Mouse (Mus musculus) small intestine, adult 2 months (tissue): ENCODE measurements around the gene Gm3149.
"Not testable (repeated sequence)": the region's sequence is repeated elsewhere in the genome, so short reads cannot be mapped to it uniquely, and the experiment has no call there.

ENCODE experiments used
- CTCF ChIP-seq: fragments of 200-500 bp; IDR thresholded peaks from 2 replicates; pipeline ENCODE4 v1.5.1; 2012; ENCODE audit warnings: low read depth, mild to moderate bottlenecking, control low read depth, inconsistent platforms, low read length, moderate library complexity, mixed read lengths; ENCODE audit not compliant: insufficient replicate concordance, insufficient read length; ENCODE audit errors: extremely low read depth
- POLR2A ChIP-seq: fragments of 200-500 bp; IDR thresholded peaks from 2 replicates; pipeline ENCODE4 v1.6.1; 2012; ENCODE audit warnings: low read depth, mild to moderate bottlenecking, control low read depth, inconsistent platforms, low read length, moderate library complexity

- not testable (repeated sequence) for TF ChIP-seq CTCF, POLR2A
Measured at GRCm38 (mm10) chr14:4368991-4369390, 51.9 kb downstream of the Gm3149 start.
